Mouse (Mus musculus): ENCODE measurements at regions not wholly inside any gene's neighbourhood (a gene's known extent, or its start where the extent isn't known, plus 50 kb on each side); places are given as distances from the start of the nearest gene placed in this dataset.

DNA sequence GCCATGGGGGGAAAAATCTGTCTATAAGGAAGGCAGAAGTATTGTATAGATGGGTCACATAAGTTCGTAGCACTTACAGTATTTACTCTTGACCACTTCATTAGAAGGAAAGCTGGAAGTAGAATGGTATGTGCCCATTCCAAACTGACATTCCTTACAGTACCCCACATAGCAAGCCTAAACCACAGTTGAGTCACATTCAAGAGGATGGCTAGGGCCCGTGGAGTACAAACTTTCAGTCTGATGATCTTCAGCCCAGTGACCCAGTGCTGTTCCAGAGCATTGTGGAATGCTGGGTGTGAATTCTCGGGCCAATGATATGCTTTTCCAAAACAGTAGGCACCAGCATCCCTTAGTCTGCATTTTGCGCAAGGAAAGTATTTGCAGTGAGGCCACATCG lies 124.2 kb upstream of the Tent5a start:
- Histone ChIP-seq H3K27ac (no peak overlapping the region), H3K4me3 (ENCODE audit: inconsistent target) (no peak overlapping the region), H3K79me2 (ENCODE audit: inconsistent target) (no peaks in the 10 kb centered on the region), H3K36me3 (ENCODE audit: inconsistent target) (no peaks in the 10 kb centered on the region)
- 94% methylated on average over 5 of the region's 5 CpGs for WGBS (ENCODE audit: missing documents)

DNA sequence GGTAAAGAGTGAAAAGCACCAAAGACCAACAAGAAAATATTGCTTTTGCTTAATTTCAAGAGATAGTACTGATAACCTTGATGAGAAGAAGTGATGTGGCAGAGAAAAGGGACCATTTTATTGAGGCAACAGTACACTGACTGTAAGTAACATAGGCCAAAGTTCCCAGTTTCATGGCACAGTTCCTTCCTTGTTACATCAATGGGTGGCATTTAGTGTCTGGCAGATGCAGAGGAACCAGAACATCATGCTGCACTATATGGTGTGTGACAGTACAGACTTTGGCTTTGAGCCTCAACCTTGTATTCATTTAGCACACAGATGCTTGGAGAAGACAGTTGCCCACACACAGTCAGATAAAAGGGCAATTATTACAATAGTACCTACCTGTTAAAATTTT lies 123.7 kb upstream of the Tent5a start:
- no peaks in the 10 kb centered on the region for H3K36me3 ChIP-seq (ENCODE audit: inconsistent target)
- no peak overlapping the region for H3K4me3 ChIP-seq (ENCODE audit: inconsistent target)
- H3K79me2 ChIP-seq (ENCODE audit: inconsistent target), result no peaks in the 10 kb centered on the region
- H3K27ac ChIP-seq, result no peak overlapping the region

DNA sequence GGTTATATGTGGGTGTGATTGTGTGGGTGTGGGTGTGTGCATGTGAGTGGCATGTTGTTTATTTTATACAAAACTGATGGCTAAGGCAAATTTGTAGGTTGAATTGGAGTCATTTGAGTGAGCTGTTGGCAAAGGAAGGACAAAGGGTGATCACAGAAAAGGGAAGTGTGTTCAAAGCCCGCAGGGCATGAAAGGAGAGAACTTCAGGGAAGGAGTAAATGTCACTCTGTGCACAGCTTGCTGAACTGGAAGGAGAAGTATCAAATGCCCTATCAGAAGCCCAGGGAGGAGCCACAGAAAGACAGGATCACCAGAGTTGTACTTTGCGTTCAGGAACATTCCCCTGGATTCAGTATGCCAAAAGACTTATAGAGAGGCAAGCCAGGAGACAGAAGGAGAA lies 122.3 kb upstream of the Tent5a start:
- H3K36me3 ChIP-seq (ENCODE audit: inconsistent target), result no peaks in the 10 kb centered on the region
- 10% methylated on average over 2 of the region's 2 CpGs for WGBS (ENCODE audit: missing documents)

DNA sequence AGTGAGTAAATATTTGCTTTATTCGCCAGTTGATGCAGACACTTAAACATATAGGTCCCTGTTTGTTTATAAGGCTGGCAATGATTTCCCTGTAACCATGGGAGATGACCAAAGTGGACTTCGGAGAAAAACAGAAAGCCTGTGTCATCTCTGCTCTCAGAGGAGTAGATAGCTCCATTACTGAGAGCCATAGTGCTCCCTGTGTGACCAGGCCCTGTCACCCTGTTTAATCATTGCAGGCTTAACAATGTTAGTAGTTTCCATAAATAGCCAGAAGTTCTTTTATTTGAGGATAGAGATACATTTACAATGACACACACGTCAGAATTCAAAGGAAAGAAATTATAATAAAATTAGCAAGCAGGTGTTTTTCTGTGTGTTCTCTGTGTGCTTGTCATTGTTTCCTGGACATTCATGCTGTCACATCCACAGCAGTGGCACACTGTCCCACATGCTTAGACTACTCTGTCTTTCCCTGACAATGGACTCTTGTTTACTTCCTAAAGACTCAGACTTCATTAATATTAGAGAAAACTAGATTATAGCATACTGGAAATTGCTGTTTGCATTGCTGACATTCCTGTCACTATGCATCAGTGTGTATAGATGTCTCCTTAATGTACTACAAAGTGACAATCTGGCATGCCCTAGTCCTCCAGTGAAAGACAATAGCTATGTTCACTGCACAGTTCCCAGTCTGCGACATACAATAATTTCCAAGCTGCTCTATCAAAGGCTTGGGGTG lies 115.8 kb upstream of the Tent5a start:
- no peaks in the 10 kb centered on the region for H3K36me3 ChIP-seq (ENCODE audit: inconsistent target)
- H3K27ac ChIP-seq, result no peak overlapping the region
- WGBS (ENCODE audit: missing documents), result 89% methylated on average over 4 of the region's 4 CpGs
- no peak overlapping the region for H3K4me3 ChIP-seq (ENCODE audit: inconsistent target)
- no peaks in the 10 kb centered on the region for H3K79me2 ChIP-seq (ENCODE audit: inconsistent target)

More for the DNA sequence above, 122.3 kb upstream of the Tent5a start:
- H3K4me3 ChIP-seq (ENCODE audit: inconsistent target), result no peak overlapping the region
- no peak overlapping the region for H3K27ac ChIP-seq
- H3K79me2 ChIP-seq (ENCODE audit: inconsistent target), result no peaks in the 10 kb centered on the region

DNA sequence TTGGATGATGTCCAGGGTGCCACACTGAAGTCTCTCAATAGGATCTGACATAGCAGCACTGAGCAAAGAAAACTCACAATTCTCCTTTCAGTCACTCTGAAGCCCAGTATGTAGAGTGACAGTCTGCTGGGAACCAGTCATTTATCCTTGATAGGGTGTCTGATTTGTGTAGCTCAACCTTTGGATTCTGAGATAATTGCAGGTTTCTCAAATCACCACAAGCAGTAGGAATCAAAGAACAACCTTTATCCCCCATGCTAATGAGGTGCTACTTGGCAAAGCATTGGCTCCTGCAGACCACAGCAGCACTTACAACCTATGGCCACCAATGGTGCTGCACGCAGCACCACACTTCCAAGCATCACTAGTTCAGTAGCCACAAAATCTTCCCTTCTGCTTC lies 112.5 kb upstream of the Tent5a start:
- Histone ChIP-seq H3K27ac (no peak overlapping the region), H3K4me3 (ENCODE audit: inconsistent target) (no peak overlapping the region), H3K36me3 (ENCODE audit: inconsistent target) (no peaks in the 10 kb centered on the region), H3K79me2 (ENCODE audit: inconsistent target) (no peaks in the 10 kb centered on the region)
- 67% methylated on average over 1 of the region's 1 CpGs for WGBS (ENCODE audit: missing documents)

DNA sequence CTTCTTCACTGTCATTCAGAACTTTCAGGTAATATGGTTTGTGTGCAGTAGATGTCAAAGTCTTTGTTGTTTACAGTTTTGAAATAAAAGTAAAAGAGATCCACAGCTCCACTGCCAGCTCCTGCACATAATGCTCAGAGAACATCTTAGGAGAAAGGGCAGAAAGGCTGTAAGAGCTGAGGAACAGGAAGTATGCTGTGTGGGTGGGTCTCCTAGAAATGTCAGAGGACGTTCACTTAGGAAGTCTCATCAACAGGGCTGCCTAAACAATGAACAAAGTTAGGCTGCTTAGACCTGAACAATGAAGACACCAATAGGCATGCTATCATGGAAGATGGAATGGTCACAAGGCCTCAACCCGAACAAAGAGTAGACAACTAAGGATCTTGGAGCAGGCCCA lies 105.1 kb upstream of the Tent5a start:
- no peaks in the 10 kb centered on the region for H3K79me2 ChIP-seq (ENCODE audit: inconsistent target)
- no peaks in the 10 kb centered on the region for H3K36me3 ChIP-seq (ENCODE audit: inconsistent target)
- 70% methylated on average over 2 of the region's 2 CpGs for WGBS (ENCODE audit: missing documents)
- no peak overlapping the region for H3K4me3 ChIP-seq (ENCODE audit: inconsistent target)
- H3K27ac ChIP-seq, result no peak overlapping the region

DNA sequence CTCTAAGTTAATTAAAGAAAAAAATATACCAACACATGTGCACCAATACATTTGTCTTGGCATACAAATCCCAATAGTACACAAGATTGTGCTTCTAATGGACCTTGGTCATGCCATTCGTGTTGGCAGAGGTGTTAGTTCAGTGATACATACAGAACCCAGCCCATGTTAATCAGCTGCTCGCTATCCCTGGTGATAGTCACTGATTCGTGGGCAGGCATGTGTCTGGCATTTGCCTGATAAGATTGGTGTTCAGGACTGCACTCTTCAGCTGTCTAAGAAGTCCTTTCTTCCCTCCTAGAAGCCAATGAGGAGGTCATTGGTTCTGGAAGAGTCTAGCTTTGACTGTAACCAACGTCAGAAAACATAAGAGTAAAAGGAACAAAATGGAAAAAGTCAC lies 99.7 kb upstream of the Tent5a start:
- Histone ChIP-seq H3K4me3 (ENCODE audit: inconsistent target) (no peak overlapping the region), H3K27ac (no peak overlapping the region), H3K79me2 (ENCODE audit: inconsistent target) (no peaks in the 10 kb centered on the region), H3K36me3 (ENCODE audit: inconsistent target) (no peaks in the 10 kb centered on the region)
- 91% methylated on average over 4 of the region's 4 CpGs for WGBS (ENCODE audit: missing documents)

DNA sequence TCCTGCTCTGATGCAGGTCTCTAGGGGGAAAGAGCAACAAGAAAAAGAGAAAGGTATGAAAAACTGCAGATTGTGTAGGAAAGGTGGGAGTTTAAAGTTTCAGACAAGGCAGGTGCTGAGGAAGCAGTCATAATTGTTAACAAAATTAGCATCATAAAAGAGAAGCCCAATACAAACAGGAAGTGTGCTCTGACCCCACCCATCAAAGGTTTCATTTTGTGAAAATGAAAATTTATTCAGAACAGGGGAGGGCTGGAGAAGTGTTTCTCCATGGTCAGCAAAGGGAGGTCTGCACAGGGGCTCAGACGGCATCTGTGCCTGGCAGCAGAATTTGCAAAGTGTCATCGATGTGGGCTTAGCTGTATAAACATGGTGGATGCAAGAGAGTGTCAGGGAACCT lies 96.8 kb upstream of the Tent5a start:
- H3K27ac ChIP-seq, result no peak overlapping the region

DNA sequence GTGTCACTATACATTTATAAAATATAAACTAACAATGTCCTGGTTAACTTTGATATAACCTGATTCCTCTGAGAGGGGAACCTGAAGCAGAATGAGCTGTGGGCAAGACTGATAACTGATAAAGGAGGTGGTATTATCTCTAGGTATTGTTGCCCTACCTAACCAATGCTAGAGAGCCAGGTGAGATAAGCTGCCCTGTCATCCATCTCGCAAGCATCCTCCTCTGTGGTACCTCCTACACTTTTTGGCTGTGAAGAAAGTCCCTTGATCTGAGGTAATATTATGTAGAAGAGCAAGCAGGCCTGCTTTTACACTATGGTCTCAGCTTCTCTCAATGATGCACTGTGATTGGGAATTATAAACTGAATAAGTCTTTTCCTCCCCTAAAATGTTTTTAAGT lies 87.2 kb upstream of the Tent5a start:
- Histone ChIP-seq H3K36me3 (ENCODE audit: inconsistent target) (no peaks in the 10 kb centered on the region), H3K79me2 (ENCODE audit: inconsistent target) (no peaks in the 10 kb centered on the region), H3K4me3 (ENCODE audit: inconsistent target) (no peak overlapping the region), H3K27ac (no peak overlapping the region)
- WGBS (ENCODE audit: missing documents), result 82% methylated on average over 1 of the region's 1 CpGs

More for the DNA sequence above, 96.8 kb upstream of the Tent5a start:
- Histone ChIP-seq H3K36me3 (ENCODE audit: inconsistent target) (no peaks in the 10 kb centered on the region), H3K4me3 (ENCODE audit: inconsistent target) (no peak overlapping the region), H3K79me2 (ENCODE audit: inconsistent target) (no peaks in the 10 kb centered on the region)
- WGBS (ENCODE audit: missing documents), result 91% methylated on average over 2 of the region's 2 CpGs

DNA sequence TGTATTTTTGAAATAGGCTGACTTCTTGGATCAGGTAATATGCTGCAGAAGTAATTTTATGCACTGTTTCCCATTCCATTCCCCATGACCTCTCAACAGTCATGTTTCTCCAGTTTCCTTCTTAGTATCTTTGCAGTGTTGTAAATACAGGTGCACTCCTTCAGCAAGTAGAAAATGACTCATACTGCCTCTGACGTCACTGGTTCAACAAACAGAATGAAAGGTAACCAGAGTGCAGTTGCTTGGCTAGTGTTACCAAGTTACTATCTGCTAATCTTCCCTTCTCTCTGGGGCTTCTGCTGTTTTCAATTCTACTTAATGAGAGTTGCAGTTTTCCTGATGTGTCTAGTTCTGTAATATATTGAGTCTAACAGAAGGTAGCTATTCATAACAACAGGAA lies 86.7 kb upstream of the Tent5a start:
- Histone ChIP-seq H3K36me3 (ENCODE audit: inconsistent target) (no peaks in the 10 kb centered on the region), H3K27ac (no peak overlapping the region), H3K79me2 (ENCODE audit: inconsistent target) (no peaks in the 10 kb centered on the region), H3K4me3 (ENCODE audit: inconsistent target) (no peak overlapping the region)
- WGBS (ENCODE audit: missing documents), result 0% methylated on average over 1 of the region's 1 CpGs

DNA sequence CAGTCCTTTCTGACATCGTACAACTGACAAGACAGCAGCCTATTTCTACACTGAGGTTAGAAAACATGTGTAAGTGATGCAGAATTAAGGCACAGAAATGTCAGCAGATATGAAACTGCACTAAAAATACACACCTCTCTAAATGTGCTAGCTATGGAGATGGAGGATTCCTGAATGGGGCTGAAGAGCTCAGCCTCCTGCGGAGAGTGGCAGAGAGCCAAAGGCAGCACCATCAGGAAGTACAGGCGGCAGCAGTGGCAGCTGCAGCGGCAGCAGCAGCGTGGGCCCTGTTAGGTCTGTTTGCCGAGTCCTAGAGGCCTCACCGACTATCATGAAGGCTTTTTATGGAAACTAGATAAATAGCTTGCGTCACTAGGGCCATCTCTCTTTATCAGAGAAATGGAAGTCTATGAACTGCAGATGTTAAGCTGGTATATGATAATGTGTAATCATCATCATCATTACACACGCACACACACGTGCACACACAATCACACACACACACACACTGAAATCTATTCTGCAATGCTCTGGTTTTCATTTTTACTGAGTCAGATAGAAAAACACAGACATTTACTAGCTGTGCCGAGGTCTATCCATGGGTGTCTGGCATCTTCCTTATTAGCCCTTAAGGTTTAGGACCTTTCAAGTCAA lies 83.6 kb upstream of the Tent5a start:
- Histone ChIP-seq H3K4me3 (ENCODE audit: inconsistent target) (no peak overlapping the region), H3K36me3 (ENCODE audit: inconsistent target) (no peaks in the 10 kb centered on the region), H3K79me2 (ENCODE audit: inconsistent target) (no peaks in the 10 kb centered on the region), H3K27ac (no peak overlapping the region)
- 16% methylated on average over 11 of the region's 11 CpGs for WGBS (ENCODE audit: missing documents)

DNA sequence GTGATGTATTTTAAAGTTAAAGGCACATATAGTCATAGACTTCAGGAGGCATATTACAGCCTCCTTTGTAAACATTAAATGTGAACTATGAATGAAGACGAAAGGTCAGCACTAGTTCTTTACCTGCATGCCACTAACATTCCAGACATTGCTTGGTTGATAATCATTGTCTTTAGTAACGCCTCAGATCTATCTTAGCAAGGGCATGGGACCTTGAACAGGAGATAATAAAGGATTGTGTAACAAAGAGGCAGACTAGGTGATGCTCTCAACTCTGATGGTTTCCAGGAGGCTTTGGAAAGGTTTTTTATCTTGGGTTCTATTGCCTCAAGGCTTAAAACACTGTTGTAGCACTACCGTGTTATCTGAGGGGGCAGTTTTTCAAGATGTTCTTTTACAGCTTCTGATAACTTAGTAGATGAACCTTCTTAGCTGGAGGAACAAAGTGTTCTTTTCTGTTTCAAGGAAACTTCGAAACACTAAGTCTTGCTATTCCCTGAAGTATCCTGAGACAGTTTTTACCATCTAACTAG lies 82.9 kb upstream of the Tent5a start:
- no peaks in the 10 kb centered on the region for H3K79me2 ChIP-seq (ENCODE audit: inconsistent target)
- no peak overlapping the region for H3K27ac ChIP-seq
- no peaks in the 10 kb centered on the region for H3K36me3 ChIP-seq (ENCODE audit: inconsistent target)
- H3K4me3 ChIP-seq (ENCODE audit: inconsistent target), result no peak overlapping the region
- 88% methylated on average over 4 of the region's 4 CpGs for WGBS (ENCODE audit: missing documents)

DNA sequence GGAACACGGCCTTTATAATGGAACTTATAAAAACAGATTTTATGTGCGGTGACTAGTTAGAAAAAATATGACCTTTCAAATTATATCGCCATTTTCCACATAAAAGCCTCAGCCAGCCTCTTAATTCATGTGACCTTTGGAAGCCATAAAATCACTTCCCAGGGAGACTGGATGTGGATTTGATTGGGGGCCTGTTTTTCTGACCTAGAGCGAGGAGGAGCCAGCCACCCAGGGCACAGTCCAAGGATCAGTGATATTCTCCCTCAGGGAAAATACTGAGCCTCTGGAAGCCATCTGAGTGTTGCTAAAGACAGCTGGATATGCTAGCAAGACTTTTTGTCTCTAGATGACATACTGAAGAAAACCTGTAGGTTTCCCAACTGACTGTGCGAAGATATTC lies 81.3 kb upstream of the Tent5a start:
- Histone ChIP-seq H3K27ac (no peak overlapping the region), H3K36me3 (ENCODE audit: inconsistent target) (no peaks in the 10 kb centered on the region), H3K79me2 (ENCODE audit: inconsistent target) (no peaks in the 10 kb centered on the region), H3K4me3 (ENCODE audit: inconsistent target) (no peak overlapping the region)
- WGBS (ENCODE audit: missing documents), result 95% methylated on average over 5 of the region's 5 CpGs

DNA sequence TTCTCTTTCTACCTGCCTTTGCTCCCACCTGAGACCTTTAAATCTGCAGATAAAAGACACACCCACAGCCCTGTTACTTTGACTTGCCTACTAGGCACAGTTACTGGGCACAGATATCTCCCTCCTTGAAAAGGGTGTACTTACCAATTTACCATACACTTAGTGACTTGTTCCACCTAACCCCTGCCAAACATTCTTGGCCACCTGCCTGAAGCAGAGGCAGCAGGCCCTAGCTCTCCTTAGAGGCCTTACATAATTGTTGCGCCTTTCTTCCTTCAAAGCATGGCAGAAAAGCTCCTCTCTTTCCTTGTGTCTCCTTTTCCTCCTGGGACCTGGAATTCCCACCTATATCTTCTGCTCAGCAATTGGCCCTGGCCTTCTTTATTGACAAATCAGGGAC lies 80.4 kb upstream of the Tent5a start:
- no peaks in the 10 kb centered on the region for H3K79me2 ChIP-seq (ENCODE audit: inconsistent target)
- WGBS (ENCODE audit: missing documents), result 100% methylated on average over 1 of the region's 1 CpGs
- H3K27ac ChIP-seq, result no peak overlapping the region
- no peaks in the 10 kb centered on the region for H3K36me3 ChIP-seq (ENCODE audit: inconsistent target)
- no peak overlapping the region for H3K4me3 ChIP-seq (ENCODE audit: inconsistent target)

DNA sequence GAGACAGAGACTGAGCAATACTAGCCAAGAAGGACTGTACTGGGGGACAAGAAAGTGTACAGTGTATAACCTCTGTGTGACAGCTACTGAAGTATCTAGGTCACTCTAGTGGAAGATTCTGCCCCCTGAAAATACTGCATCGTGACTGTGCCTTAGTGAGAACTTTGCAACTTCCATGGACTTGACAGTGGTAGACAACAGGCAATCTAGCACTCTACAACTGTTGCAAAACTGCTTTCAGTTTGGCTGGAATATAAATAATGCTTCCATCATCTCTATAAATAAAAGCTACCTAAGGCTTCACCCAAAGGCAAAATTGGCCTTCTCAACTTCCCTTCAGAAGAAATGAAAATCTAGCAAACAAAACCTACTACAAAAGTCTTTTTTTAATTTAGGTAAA lies 74.6 kb upstream of the Tent5a start:
- Histone ChIP-seq H3K79me2 (ENCODE audit: inconsistent target) (no peaks in the 10 kb centered on the region), H3K27ac (no peak overlapping the region), H3K36me3 (ENCODE audit: inconsistent target) (no peaks in the 10 kb centered on the region), H3K4me3 (ENCODE audit: inconsistent target) (no peak overlapping the region)
- WGBS (ENCODE audit: missing documents), result 71% methylated on average over 1 of the region's 1 CpGs

All from macrophage (primary cell).